Mouse (Mus musculus): ENCODE data around the gene Gm42791. TPM values are rescaled to one million over a fixed set of nuclear protein-coding genes. Genes with fewer than 3 reads are reported as not detected.

Gene Gm42791
- total and polyA plus RNA-seq, 3 experiments, result 0.42 to 1.3 TPM; not detected in 1

DNA sequence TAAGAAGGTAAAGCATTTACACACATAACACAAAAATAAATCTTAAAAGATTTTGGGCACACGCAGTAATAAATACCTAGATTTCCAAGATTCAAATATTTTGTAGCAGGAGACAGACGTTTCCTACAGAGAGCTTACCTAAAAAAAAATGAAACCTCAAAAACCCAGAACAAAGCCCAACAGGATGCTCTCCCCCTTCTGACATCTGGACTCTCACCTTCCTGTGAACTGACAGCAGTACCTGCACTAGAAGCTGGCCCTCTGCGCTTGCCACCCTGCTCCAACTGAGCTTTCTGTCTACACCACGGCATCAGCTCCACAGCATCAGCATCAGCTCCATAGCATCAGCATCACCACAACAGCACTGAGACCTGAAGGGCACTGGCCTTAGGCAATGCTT lies 84.9 kb downstream of the Gm42791 start:
- dilution Hi-C loops (cut with MboI; ENCODE audit: extremely low pct_ligation_motif_present, extremely low pct_unique_long_range_greater_than_20kb, low sequenced_read_pairs), result no loop called here
- Histone ChIP-seq H3K27ac (ENCODE audit: insufficient read depth, low read depth) (no peak overlapping the region), H3K9ac (ENCODE audit: insufficient read depth, low read depth) (no peak overlapping the region), H3K4me2 (ENCODE audit: insufficient read depth, low read depth, poor library complexity, severe bottlenecking) (no peak overlapping the region), H3K4me3 (replicated peaks in 1 of 3; ENCODE audit: low read depth in 2 of 3, low read length in 2 of 3, poor library complexity in 1 of 3) (no peak overlapping the region), H3K79me2 (replicated peaks; ENCODE audit: control insufficient read depth, extremely low read depth, insufficient read depth, poor library complexity, severe bottlenecking) (no peaks in the 10 kb centered on the region), H3K9me3 (replicated peaks; ENCODE audit: low read length) (no peaks in the 10 kb centered on the region), H3K4me1 (ENCODE audit: control insufficient read depth in 1 of 2, insufficient read depth in 2 of 2) (peaks cover 7 to 30% of the 10 kb centered on the region in 2 experiments), H3K36me3 (replicated peaks in 1 of 2; ENCODE audit: control insufficient read depth in 1 of 2, insufficient read depth in 1 of 2, low read length in 1 of 2) (peaks cover 0 to 45% of the 10 kb centered on the region in 2 experiments), H3K27me3 (replicated peaks) (no peaks in the 10 kb centered on the region)
- no peak for TF ChIP-seq ZMIZ1 (IDR thresholded peaks at IDR 0.05; ENCODE audit: low read depth, low read length)
- no peak for TF ChIP-seq KAT2A (IDR thresholded peaks at IDR 0.05; ENCODE audit: insufficient replicate concordance, low read length)
- TF ChIP-seq POLR2AphosphoS2 (IDR thresholded peaks at IDR 0.05; ENCODE audit: low read depth, low read length), result no peak
- no peak for TF ChIP-seq MEF2A (IDR thresholded peaks at IDR 0.05; ENCODE audit: borderline replicate concordance, low read depth, low read length)
- no peak for TF ChIP-seq CHD2 (IDR thresholded peaks at IDR 0.05; ENCODE audit: low read length)
- TF ChIP-seq E2F4 (IDR thresholded peaks at IDR 0.05; ENCODE audit: insufficient replicate concordance, low read depth, low read length), result no peak
- TF ChIP-seq GABPA (IDR thresholded peaks at IDR 0.05; ENCODE audit: insufficient replicate concordance, low read depth, low read length), result no peak
- TF ChIP-seq CTCF (conservative IDR thresholded peaks at IDR 0.05 in 1 of 2, IDR thresholded peaks at IDR 0.05 in 1 of 2; ENCODE audit: low read depth in 2 of 2, low read length in 2 of 2), result no peak
- TF ChIP-seq UBTF (IDR thresholded peaks at IDR 0.05; ENCODE audit: low read depth, low read length), result no peak
- TF ChIP-seq MXI1 (IDR thresholded peaks at IDR 0.05; ENCODE audit: low read depth, low read length), result no peak
- TF ChIP-seq ETS1 (conservative IDR thresholded peaks at IDR 0.05; ENCODE audit: low read depth, low read length), result no peak
- TF ChIP-seq ELF1 (IDR thresholded peaks at IDR 0.05; ENCODE audit: low read depth, low read length), result no peak
- no peak for TF ChIP-seq USF1 (IDR thresholded peaks at IDR 0.05; ENCODE audit: low read depth, low read length)
- TF ChIP-seq MAZ (IDR thresholded peaks at IDR 0.05; ENCODE audit: low read depth, low read length), result no peak
- DNase-seq (ENCODE audit: extremely low read depth), result no peak
- in situ Hi-C loops (cut with MboI; ENCODE audit: low pct_ligation_motif_present, low pct_unique_long_range_greater_than_20kb, low sequenced_read_pairs), result no loop called here

DNA sequence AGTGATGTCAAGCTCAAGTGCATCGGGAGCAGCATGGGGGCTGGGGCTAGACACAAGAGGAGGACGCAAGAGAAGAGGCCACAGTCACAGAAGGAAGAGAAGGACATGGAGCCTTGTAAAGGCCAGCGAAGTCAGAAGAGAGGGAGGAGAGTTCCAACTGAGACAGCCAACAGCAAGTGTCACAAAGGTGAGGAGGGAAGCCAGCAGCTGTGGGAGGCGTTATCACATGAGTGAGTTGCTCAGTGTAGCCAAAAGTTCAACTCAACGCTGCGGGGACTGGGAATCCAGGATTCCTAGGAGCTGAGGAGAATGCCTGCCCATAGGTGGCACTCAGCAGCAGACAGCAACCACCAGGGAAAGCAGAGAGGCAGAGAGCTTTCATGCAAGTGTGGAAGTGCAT lies 85.5 kb downstream of the Gm42791 start:
- in situ Hi-C loops (cut with MboI; ENCODE audit: low pct_ligation_motif_present, low pct_unique_long_range_greater_than_20kb, low sequenced_read_pairs), result no loop called here
- dilution Hi-C loops (cut with MboI; ENCODE audit: extremely low pct_ligation_motif_present, extremely low pct_unique_long_range_greater_than_20kb, low sequenced_read_pairs), result no loop called here
- H3K9ac ChIP-seq (ENCODE audit: insufficient read depth, low read depth), result no peak overlapping the region
- H3K4me2 ChIP-seq (ENCODE audit: insufficient read depth, low read depth, poor library complexity, severe bottlenecking), result no peak overlapping the region
- no peak for TF ChIP-seq CHD1 (IDR thresholded peaks at IDR 0.05; ENCODE audit: low read depth, low read length)
- TF ChIP-seq GABPA (IDR thresholded peaks at IDR 0.05; ENCODE audit: insufficient replicate concordance, low read depth, low read length), result no peak
- TF ChIP-seq ZKSCAN1 (IDR thresholded peaks at IDR 0.05; ENCODE audit: borderline replicate concordance, low read depth, low read length), result no peak
- TF ChIP-seq ZNF384 (IDR thresholded peaks at IDR 0.05; ENCODE audit: low read depth, low read length), result no peak
- no peak for TF ChIP-seq TCF12 (IDR thresholded peaks at IDR 0.05; ENCODE audit: low read depth, low read length)
- TF ChIP-seq MAX (IDR thresholded peaks at IDR 0.05; ENCODE audit: low read length), result no peak
- TF ChIP-seq ZC3H11A (IDR thresholded peaks at IDR 0.05; ENCODE audit: low read depth, low read length), result no peak
- no peak for TF ChIP-seq EP300 (IDR thresholded peaks at IDR 0.05; ENCODE audit: low read length)
- TF ChIP-seq USF2 (conservative IDR thresholded peaks at IDR 0.05; ENCODE audit: low read depth, low read length), result no peak
- no peak for TF ChIP-seq KAT2A (IDR thresholded peaks at IDR 0.05; ENCODE audit: insufficient replicate concordance, low read length)
- TF ChIP-seq RAD21 (IDR thresholded peaks at IDR 0.05; ENCODE audit: low read depth, low read length), result no peak
- TF ChIP-seq MEF2A (IDR thresholded peaks at IDR 0.05; ENCODE audit: borderline replicate concordance, low read depth, low read length), result no peak
- TF ChIP-seq NELFE (IDR thresholded peaks at IDR 0.05; ENCODE audit: low read depth, low read length), result no peak
- TF ChIP-seq POLR2AphosphoS2 (IDR thresholded peaks at IDR 0.05; ENCODE audit: low read depth, low read length), result no peak
- no peak for TF ChIP-seq SMC3 (IDR thresholded peaks at IDR 0.05; ENCODE audit: low read depth, low read length)
- no peak for TF ChIP-seq USF1 (IDR thresholded peaks at IDR 0.05; ENCODE audit: low read depth, low read length)
- peaks cover 7 to 36% of the 10 kb centered on the region in 2 experiments for H3K4me1 ChIP-seq (ENCODE audit: control insufficient read depth in 1 of 2, insufficient read depth in 2 of 2)
- H3K27ac ChIP-seq (ENCODE audit: insufficient read depth, low read depth), result no peak overlapping the region
- H3K79me2 ChIP-seq (replicated peaks; ENCODE audit: control insufficient read depth, extremely low read depth, insufficient read depth, poor library complexity, severe bottlenecking), result no peaks in the 10 kb centered on the region
- no peaks in the 10 kb centered on the region for H3K9me3 ChIP-seq (replicated peaks; ENCODE audit: low read length)
- DNase-seq (ENCODE audit: extremely low read depth), result no peak
- no peak overlapping the region for H3K4me3 ChIP-seq (replicated peaks in 1 of 3; ENCODE audit: low read depth in 2 of 3, low read length in 2 of 3, poor library complexity in 1 of 3)
- H3K27me3 ChIP-seq (replicated peaks), result no peaks in the 10 kb centered on the region
- peaks cover under 1 to 46% of the 10 kb centered on the region in 2 experiments for H3K36me3 ChIP-seq (replicated peaks in 1 of 2; ENCODE audit: control insufficient read depth in 1 of 2, insufficient read depth in 1 of 2, low read length in 1 of 2)
